Mouse (Mus musculus) mouse trophoblast stem cell (cell line): ENCODE data around the gene Serpine1.

Source experiments
- in situ Hi-C, 2 experiments: fragments of 300-500 bp; cut with MseI, MboI; formaldehyde crosslinking; loops; 2 replicates in 1 of 2; 3 replicates in 1 of 2; pipeline ENCODE4 v1.15.1; 2025

The Serpine1 gene

GRCm38 (mm10) chr5:137098418-137098817 is 26.4 kb upstream of the Serpine1 start:
- in situ Hi-C loops: no loop called here

GRCm38 (mm10) chr5:137096037-137096436 is 24.0 kb upstream of the Serpine1 start:
- in situ Hi-C loops: no loop called here

GRCm38 (mm10) chr5:137095135-137095534 is 23.1 kb upstream of the Serpine1 start:
- in situ Hi-C loops: no loop called here

- in situ Hi-C loops: no loop called here
Observed at GRCm38 (mm10) chr5:137093720-137094119, 21.7 kb upstream of the Serpine1 start.

- in situ Hi-C loops: no loop called here
Observed at GRCm38 (mm10) chr5:137091560-137091959, 19.5 kb upstream of the Serpine1 start.

GRCm38 (mm10) chr5:137090870-137091269 is 18.8 kb upstream of the Serpine1 start:
- in situ Hi-C loops: no loop called here

GRCm38 (mm10) chr5:137087410-137087809 is 15.3 kb upstream of the Serpine1 start:
- in situ Hi-C loops: no loop called here

GRCm38 (mm10) chr5:137085731-137086130 is 13.7 kb upstream of the Serpine1 start:
- in situ Hi-C loops: no loop called here

GRCm38 (mm10) chr5:137085021-137085420 is 13.0 kb upstream of the Serpine1 start:
- in situ Hi-C loops: no loop called here

GRCm38 (mm10) chr5:137083051-137083450 is 11.0 kb upstream of the Serpine1 start:
- in situ Hi-C loops: no loop called here

GRCm38 (mm10) chr5:137079849-137080248 is 7.8 kb upstream of the Serpine1 start:
- in situ Hi-C loops: no loop called here

GRCm38 (mm10) chr5:137078616-137079015 is 6.5 kb upstream of the Serpine1 start:
- in situ Hi-C loops: no loop called here

GRCm38 (mm10) chr5:137078041-137078440 is 6.0 kb upstream of the Serpine1 start:
- in situ Hi-C loops: no loop called here

GRCm38 (mm10) chr5:137077187-137077586 is 5.1 kb upstream of the Serpine1 start:
- in situ Hi-C loops: no loop called here

- in situ Hi-C loops: no loop called here
Observed at GRCm38 (mm10) chr5:137076191-137076930, 4.3 kb upstream of the Serpine1 start.

GRCm38 (mm10) chr5:137075726-137076125 is 3.7 kb upstream of the Serpine1 start:
- in situ Hi-C loops: no loop called here

GRCm38 (mm10) chr5:137074191-137074651 is 2.2 kb upstream of the Serpine1 start:
- in situ Hi-C loops: no loop called here

GRCm38 (mm10) chr5:137073141-137073540 is 1.1 kb upstream of the Serpine1 start:
- in situ Hi-C loops: no loop called here

GRCm38 (mm10) chr5:137070881-137071605 is 1.0 kb downstream of the Serpine1 start:
- in situ Hi-C loops: no loop called here

GRCm38 (mm10) chr5:137068711-137069110 is 3.4 kb downstream of the Serpine1 start:
- in situ Hi-C loops: no loop called here

GRCm38 (mm10) chr5:137065923-137066322 is 6.1 kb downstream of the Serpine1 start:
- in situ Hi-C loops: no loop called here

GRCm38 (mm10) chr5:137065454-137065853 is 6.6 kb downstream of the Serpine1 start:
- in situ Hi-C loops: no loop called here

GRCm38 (mm10) chr5:137062601-137063000 is 9.5 kb downstream of the Serpine1 start:
- in situ Hi-C loops: no loop called here
